Mouse (Mus musculus) liver, postnatal 0 days (tissue): ENCODE data around the gene Bcar3.

Experiments
- CTCF ChIP-seq: sonication (generic); IDR thresholded peaks from 2 replicates; pipeline ENCODE4 v1.5.1; 2016; ENCODE audit warnings: antibody characterized with exemption, low read depth
- EP300 ChIP-seq: IDR thresholded peaks from 2 replicates; pipeline ENCODE4 v1.6.1; 2016; ENCODE audit warnings: antibody characterized with exemption, low read depth, mild to moderate bottlenecking

- no peak for TF ChIP-seq EP300
- no peak for TF ChIP-seq CTCF
These were observed 281.0 kb downstream of the Bcar3 start for GRCm38 (mm10) chr3:122574921-122575320.
